Mouse (Mus musculus) CD8-positive naive resting alpha-beta T cell, adult 2 months (primary cell): ENCODE measurements at regions not wholly inside any gene's neighbourhood (a gene's known extent, or its start where the extent isn't known, plus 50 kb on each side); places are given as distances from the start of the nearest gene placed in this dataset.

Experiments
- DNase-seq, 2 experiments: peaks; one replicate each; pipeline ENCODE4 v3.0.0; 2022; ENCODE audit warnings: low read depth in 2 of 2, low spot score in 2 of 2

- peak in 1 of 2 experiments; percentile 10 for DNase-seq
Observed at GRCm38 (mm10) chr15:62168958-62169590, 1246.3 kb upstream of the A1bg start.

DNA sequence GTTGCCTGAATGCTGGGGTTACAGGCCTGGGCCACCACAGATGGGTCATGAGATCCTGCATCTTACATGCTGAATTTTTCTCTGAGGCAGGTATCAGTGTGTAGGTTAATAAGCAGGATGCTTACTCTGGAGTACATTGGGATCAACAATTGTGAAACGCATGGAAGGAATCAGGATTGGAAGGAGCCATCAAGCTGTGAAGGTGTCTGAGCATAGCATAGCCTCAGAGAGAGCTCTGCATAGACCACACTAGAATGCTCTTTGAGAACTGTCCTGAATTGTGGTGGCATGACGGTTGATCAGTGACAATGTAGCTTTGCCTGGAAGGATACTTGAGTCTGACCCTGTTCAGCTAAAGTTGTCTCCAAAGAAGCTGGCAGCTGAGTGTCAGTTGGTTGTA, 1245.7 kb upstream of the A1bg start:
- DNase-seq: no peak

DNA sequence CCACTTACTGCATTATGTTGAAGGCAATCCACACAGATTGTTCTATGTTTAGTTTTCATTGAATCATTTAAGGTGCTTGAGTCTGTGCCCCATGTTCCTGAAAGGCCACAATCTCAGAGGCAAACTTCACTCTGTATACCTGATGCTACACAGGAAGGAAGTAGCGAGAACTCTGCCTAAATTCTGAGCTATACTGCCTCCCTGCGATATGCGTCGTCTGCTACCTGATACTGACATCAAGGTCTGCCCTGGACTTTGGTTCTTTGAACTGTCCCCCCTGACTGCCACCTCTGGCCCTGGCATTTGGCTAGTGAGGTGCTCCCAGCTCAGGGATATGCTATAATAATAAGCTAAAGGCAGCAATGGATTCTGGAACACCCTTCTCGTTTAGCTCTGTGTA, 1244.0 kb upstream of the A1bg start:
- DNase-seq: peak; percentile 22 to 25

GRCm38 (mm10) chr15:62165826-62166500, 1243.2 kb upstream of the A1bg start:
- DNase-seq: no peak

DNA sequence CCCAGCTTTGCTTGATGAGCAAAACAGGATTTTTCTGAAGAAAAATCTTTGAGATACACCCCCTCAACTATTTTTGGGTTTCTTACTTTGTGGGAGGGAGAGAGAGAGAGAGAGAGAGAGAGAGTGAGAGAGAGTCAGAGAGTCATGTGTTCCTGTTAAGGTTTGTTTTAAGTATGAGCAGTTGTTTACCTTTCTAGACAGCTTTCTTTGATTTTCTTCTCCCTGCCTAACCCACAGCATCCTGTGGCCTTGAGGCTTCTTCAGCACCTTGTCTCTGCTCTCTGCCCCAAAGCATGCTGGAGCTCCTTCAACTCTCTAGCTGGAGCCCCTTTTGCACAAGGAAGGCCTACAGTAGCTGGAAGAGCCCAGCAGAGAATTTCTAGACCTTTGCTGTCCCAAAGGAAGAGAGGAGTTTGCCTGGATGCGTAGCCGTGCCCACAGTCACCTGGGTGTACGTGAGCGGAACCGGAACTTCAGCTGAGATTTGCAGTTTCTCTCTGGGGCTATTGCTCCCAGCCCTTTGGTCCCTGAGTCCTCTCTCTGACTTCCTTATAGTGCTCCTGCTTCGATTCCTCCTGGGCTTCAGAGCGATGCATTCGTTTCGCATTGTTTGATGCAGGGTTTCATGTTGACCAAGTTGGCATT, 1242.1 kb upstream of the A1bg start:
- peak; percentile 72 for DNase-seq

- DNase-seq: no peak
Observed at GRCm38 (mm10) chr15:62163203-62163602, 1240.4 kb upstream of the A1bg start.

DNA sequence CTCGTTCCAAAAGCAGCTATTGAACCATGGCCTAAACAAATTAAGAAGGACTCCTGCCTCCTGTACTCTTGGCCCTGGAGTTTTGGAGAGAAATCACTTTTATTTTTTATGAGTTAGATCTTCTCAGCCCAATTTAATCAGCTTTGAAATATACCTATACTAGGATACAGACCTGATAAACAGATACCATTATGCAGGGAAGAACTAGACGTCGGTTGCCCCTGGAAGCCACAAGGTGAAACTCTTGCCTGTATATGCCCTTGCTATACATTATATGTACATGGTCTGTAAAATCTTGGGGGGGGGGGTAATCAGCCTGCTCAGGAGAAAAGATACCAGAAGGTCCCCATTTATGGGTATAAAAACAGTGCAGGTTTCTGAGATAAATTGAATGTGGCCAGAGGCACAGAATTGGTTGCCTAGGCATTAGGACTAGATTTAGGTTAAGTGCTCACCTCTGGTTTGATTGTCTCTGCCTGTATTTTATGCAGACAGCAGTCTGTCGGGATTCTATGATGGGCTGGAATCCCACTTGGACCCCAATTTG, 1239.9 kb upstream of the A1bg start:
- DNase-seq: no peak

GRCm38 (mm10) chr15:62161975-62162647, 1239.3 kb upstream of the A1bg start:
- no peak for DNase-seq

- DNase-seq: no peak
Observed at GRCm38 (mm10) chr15:62161061-62161460, 1238.2 kb upstream of the A1bg start.

GRCm38 (mm10) chr15:62158875-62159675, 1236.3 kb upstream of the A1bg start:
- no peak for DNase-seq

GRCm38 (mm10) chr15:62157200-62158033, 1234.6 kb upstream of the A1bg start:
- DNase-seq: no peak

DNA sequence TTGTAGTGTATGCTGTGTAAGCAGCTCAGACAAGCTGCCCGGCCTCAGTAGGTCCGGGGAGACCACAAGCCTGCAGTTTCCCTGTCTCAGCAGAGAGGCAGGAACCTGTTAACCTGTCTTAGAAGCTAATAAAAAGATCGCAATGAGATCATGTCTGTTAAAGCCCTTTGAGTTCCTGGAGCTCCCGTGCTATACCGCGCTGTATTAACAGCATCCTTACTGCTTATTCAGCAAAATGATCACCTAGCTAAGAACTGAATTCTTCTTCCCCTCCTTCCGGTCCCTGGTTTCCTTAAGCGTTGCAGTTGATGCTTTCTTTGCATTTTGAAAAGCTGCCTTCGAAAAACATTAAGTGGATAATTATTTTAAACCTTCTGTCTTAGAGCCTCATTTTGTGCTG, 1230.4 kb upstream of the A1bg start:
- no peak for DNase-seq

- no peak for DNase-seq
Observed at GRCm38 (mm10) chr15:62152133-62152532, 1229.3 kb upstream of the A1bg start.

DNA sequence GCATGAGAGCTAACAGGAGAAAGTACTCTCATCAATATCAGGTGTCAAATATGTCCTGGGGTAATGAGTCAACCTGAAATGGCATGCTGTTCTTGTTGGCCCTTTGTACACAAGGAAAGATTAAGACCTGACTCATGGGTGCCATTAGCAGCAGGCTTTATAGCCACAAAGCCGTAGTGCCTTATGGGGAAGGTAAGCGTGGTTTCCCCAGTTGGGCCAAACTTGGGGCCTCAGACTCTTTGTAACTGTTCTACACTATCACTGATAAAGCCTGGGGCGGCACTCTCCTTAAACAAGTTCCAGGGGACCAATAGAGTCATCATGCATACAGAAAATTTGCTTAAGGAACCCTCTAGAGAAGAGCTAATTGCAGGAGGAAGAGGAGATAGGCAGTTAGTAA, 1228.9 kb upstream of the A1bg start:
- DNase-seq: no peak

DNA sequence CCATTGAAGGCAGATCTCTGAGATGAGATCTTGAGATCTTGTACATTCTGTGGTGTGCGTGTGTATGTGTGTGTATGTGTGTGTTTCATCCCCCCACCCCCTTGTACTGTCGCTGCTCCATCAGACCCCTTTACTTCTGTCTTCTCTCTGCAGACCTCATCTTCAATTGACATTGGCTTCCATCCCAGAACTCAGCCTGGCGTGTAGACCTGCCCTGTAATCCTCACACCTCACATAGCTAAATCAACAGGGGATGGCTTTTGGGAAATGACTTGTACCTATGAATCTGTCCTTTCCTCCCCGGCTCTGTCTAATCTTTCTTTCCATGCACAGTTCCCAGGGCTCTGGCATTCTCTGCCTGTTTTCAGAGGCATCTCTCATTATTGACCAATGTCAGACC, 1227.5 kb upstream of the A1bg start:
- DNase-seq: no peak

- no peak for DNase-seq
Observed at GRCm38 (mm10) chr15:62148680-62149237, 1225.9 kb upstream of the A1bg start.

DNA sequence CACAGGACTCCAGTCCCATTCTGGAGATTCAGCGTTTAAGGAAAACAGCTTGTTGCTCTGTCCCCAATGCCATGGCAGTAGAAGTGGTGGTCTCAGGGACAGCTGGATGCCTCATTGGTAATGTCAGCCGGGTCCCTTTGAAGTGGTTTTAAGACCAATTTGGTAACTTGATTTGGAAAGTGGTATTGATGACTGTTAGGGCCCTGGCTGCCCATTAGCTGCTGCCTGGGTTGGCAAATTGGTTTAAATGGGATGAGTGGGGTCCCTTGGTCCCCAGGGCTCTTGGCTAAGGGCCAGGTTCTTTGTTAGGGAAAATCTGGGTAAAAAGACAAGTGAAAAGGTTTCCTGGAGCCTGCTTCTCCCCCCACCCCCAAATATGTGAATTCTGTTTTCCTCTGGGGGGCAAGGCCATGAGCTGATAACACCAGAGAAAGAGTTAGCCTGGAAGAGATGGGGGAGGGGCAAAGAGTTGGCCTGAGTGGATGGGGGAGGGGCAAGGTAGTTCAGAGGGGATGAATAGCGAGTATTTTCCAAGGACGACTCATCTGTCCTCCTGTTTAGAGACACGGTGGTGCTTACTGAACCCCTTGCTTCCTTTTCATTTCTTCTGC, 1224.6 kb upstream of the A1bg start:
- no peak for DNase-seq

DNA sequence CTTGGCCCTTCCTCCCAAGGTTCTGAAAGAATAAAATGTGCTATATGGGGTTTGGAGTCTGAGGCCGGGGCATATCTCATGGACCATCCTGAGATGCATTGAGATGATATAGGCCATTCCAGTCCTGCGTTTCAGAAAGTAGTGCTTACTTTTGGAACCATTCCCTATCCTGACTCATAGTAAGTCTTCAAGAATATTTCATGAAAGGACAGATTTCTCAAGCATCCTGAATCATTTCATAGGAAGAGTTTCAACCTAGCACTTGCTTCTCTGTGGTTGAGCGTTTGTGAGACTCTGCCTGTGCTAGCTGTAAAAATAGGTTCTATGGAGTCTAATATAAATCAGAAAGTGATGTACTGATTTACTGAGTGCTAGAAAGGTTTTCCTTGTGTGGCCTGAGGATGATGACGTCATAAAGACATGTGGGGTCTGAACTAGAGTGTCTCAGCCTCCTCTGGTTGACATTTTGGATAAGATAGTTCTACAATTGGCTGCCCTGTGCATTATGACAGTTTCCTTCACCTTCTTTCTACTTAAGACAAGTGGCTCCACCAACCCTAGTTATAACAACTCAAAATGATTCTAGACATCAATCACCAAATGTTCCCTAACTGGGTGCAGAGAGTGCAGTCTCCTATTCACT, 1223.0 kb upstream of the A1bg start:
- DNase-seq: no peak
